Mouse (Mus musculus) intestine, postnatal 0 days (tissue): ENCODE data around the gene Pik3r1. TPM values are rescaled to one million over a fixed set of nuclear protein-coding genes. Genes with fewer than 3 reads are reported as not detected.

Experiments
- ATAC-seq: fragments of 200-750 bp; cut with Nextera tagmentation; 2 replicates; pipeline ENCODE4 v1.8.0; 2017; ENCODE audit warnings: mild to moderate bottlenecking, moderate TSS enrichment, moderate library complexity
- H3K27ac ChIP-seq: fragments of 300-500 bp; sonication (generic); 2 replicates; pipeline ENCODE4 v1.5.1; 2014; ENCODE audit warnings: mild to moderate bottlenecking, low read depth, low read length, moderate library complexity
- H3K27me3 ChIP-seq: fragments of 300-500 bp; sonication (generic); replicated peaks from 2 replicates; pipeline ENCODE4 v1.6.1; 2014; ENCODE audit warnings: low read length, mixed read lengths; ENCODE audit not compliant: control insufficient read depth, insufficient read depth
- H3K36me3 ChIP-seq: fragments of 300-500 bp; sonication (generic); 2 replicates; pipeline ENCODE4 v1.6.1; 2014; ENCODE audit warnings: mild to moderate bottlenecking, moderate library complexity; ENCODE audit not compliant: control insufficient read depth, insufficient read depth
- H3K4me1 ChIP-seq: fragments of 300-500 bp; sonication (generic); replicated peaks from 2 replicates; pipeline ENCODE4 v1.6.1; 2014; ENCODE audit warnings: antibody characterized with exemption, low read length, mixed read lengths; ENCODE audit not compliant: control insufficient read depth, insufficient read depth
- H3K4me2 ChIP-seq: fragments of 300-500 bp; sonication (generic); replicated peaks from 2 replicates; pipeline ENCODE4 v1.6.1; 2014; ENCODE audit warnings: low read depth, mild to moderate bottlenecking, moderate library complexity
- H3K4me3 ChIP-seq: fragments of 300-500 bp; sonication (generic); 2 replicates; pipeline ENCODE4 v1.5.1; 2014; ENCODE audit warnings: low read depth, low read length
- H3K9ac ChIP-seq: fragments of 300-500 bp; sonication (generic); 2 replicates; pipeline ENCODE4 v1.6.1; 2014; ENCODE audit warnings: mild to moderate bottlenecking, low read depth, low read length
- H3K9me3 ChIP-seq: fragments of 300-500 bp; sonication (generic); 2 replicates; pipeline ENCODE4 v1.6.1; 2016; ENCODE audit warnings: mixed run types; ENCODE audit not compliant: control insufficient read depth
- CTCF ChIP-seq: sonication (generic); IDR thresholded peaks from 2 replicates; pipeline ENCODE4 v1.5.1; 2016; ENCODE audit warnings: low read depth, mild to moderate bottlenecking, control low read depth, antibody characterized with exemption, moderate library complexity
- WGBS: fragments of 180-500 bp; shearing (Covaris S2); extraction: QIAGEN DNeasy Blood & Tissue Kit; methylation state at CpG from one replicate; pipeline ENCODE4 v1.1.7; 2014; 5-methylcytosine and 5-hydroxymethylcytosine counted together
- polyA plus RNA-seq: library from polyadenylated mRNA; unstranded; fragments of >200 nt; fragmentation: Nextera tagmentation; extraction: Ambion mirVana; gene quantifications from 2 replicates; pipeline ENCODE4 v1.2.1, GENCODE M21; 2015

Pik3r1 gene
- polyA plus RNA-seq, 1 experiment from 2014 or later: 14.7 TPM

DNA sequence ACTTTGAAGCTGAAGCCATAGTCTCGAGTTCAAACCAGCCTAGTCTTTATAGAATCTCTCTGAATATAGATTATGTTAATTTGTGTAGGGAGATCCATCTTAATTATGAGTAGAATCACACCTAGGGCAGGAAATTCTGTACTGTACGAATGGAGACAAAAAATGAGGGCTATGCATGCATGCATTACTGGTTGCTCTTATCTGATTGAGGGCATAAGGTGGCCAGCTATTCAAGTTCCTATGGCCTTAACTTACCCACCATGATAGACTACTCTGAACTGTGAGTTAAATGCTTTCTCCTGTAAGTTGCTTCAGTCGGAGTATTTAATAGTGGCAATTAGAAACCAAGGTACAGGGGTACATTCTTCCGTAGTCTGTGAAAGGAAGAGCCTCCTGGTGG lies 1.9 kb upstream of the Pik3r1 start:
- H3K9ac ChIP-seq: no peak overlapping the region
- TF ChIP-seq CTCF: no peak
- no peak overlapping the region for H3K27ac ChIP-seq
- no peaks in the 10 kb centered on the region for H3K36me3 ChIP-seq
- H3K4me3 ChIP-seq: no peak overlapping the region
- ATAC-seq: no peak
- peaks cover 10% of the 10 kb centered on the region for H3K27me3 ChIP-seq
- WGBS: 84% methylated on average over 4 of the region's 4 CpGs
- H3K4me2 ChIP-seq: no peak overlapping the region
- H3K4me1 ChIP-seq: no peaks in the 10 kb centered on the region
- no peaks in the 10 kb centered on the region for H3K9me3 ChIP-seq

DNA sequence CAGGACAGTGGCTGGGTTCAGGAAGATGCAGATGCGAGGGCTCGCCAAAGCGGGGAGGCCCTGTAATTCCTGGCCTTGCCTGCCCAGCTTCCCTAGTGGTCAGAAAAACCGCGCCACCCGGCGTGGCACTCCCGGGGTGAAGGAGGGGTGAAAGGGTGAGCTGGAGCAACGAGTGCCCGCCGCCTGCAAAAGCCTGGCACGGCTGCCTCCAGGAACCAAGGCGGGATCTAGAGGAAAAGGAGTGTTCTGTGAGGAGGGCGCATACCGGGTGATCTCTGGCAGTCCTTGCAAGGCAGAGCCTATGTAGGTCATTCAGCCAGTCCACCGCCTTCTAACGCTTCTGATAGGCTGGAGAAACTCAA lies 594 bp upstream of the Pik3r1 start:
- 3% methylated on average over 17 of the region's 17 CpGs for WGBS
- TF ChIP-seq CTCF: peak; percentile 51

DNA sequence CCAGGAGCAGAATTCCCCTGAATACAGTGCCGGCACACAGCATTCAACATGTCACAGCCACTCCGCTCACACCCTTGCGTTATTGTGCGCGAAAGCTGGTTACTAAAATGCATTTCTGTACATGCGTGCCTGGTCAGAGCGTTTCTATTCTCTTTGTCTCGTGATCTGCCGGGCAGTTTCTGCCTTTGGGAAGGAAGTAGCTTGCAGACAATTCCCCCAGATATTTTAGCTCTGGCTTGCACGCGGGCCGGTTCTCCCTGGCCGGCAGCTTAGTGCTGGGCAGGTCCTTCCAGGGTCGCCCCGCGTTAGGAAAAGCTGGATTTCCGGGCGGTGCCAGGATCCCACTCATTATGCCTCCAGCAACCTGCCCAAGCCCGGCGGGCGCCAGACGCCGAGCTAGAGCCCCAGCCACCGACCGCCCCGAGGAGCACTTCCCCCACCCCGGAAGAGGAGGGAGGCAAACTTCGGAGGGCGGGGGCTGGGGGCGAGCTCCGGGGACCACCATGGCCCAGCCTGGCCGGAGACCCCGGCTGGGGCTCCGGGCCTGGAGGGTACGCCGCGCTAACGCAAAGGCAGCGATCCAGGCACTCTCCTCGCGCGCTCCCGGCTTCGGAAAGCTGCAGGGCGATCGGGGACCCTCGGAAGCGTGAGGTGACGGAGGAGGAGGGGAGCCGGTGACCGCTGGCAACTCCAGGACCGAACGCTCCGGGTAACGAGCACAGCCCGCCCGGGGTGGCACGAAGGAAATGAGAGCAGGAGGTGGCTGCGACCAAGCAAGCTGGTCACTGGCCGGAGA lies 806 bp downstream of the Pik3r1 start:
- H3K36me3 ChIP-seq: no peaks in the 10 kb centered on the region
- WGBS: under 1% methylated on average over 60 of the region's 60 CpGs
- H3K27ac ChIP-seq: peak overlapping the region; percentile 96
- peaks cover 10% of the 10 kb centered on the region; the same call in 1 of the 2 replicates for H3K27me3 ChIP-seq
- TF ChIP-seq CTCF: no peak
- H3K4me3 ChIP-seq: peak overlapping the region; percentile 97
- no peak for ATAC-seq
- H3K9me3 ChIP-seq: no peaks in the 10 kb centered on the region
- peak overlapping the region; percentile 95 for H3K4me2 ChIP-seq
- peak overlapping the region; percentile 89 for H3K9ac ChIP-seq
- 0 out of 2 replicates have a peak, but pooled peaks cover 8% of the 10 kb centered on the region for H3K4me1 ChIP-seq

More for the DNA sequence above, 594 bp upstream of the Pik3r1 start:
- peak overlapping the region; percentile 95 for H3K4me2 ChIP-seq
- ATAC-seq: peak; percentile 50; the same call in 1 of the 2 replicates
- no peaks in the 10 kb centered on the region for H3K4me1 ChIP-seq
- H3K27me3 ChIP-seq: peaks cover 10% of the 10 kb centered on the region; the same call in 1 of the 2 replicates
- no peaks in the 10 kb centered on the region for H3K9me3 ChIP-seq
- peak overlapping the region; percentile 38; the same call in 1 of the 2 replicates for H3K9ac ChIP-seq
- no peaks in the 10 kb centered on the region for H3K36me3 ChIP-seq
- peak overlapping the region; percentile 96 for H3K27ac ChIP-seq
- peak overlapping the region; percentile 97 for H3K4me3 ChIP-seq

DNA sequence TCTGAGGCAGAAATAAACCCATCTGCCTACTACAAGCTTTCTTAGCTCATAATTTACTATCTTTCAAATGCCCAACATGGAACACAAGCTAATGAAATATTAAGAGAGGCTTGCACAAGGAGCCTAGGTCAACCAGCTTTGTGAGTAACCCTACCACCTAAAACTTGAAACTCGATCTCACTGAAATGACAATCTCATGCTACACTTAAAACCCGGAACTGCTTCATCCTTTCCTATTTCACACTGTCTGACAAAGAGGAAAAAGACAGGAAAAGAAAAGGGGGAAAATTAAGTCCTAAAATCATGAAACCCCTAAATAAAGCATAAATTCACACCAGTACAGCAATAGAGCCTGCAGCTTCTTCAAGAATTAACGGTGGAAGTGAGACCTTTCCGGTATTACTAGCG lies 1.4 kb downstream of the Pik3r1 start:
- peak overlapping the region; percentile 97 for H3K4me3 ChIP-seq
- no peak for ATAC-seq
- peak overlapping the region; percentile 89 for H3K9ac ChIP-seq
- no peaks in the 10 kb centered on the region for H3K36me3 ChIP-seq
- H3K4me2 ChIP-seq: peak overlapping the region; percentile 95
- H3K9me3 ChIP-seq: no peaks in the 10 kb centered on the region
- 0 out of 2 replicates have a peak, but pooled peaks cover 11% of the 10 kb centered on the region for H3K4me1 ChIP-seq
- TF ChIP-seq CTCF: no peak
- WGBS: under 1% methylated on average over 5 of the region's 5 CpGs
- 0 out of 2 replicates have a peak, but pooled peaks cover 4% of the 10 kb centered on the region for H3K27me3 ChIP-seq
- peak overlapping the region; percentile 96 for H3K27ac ChIP-seq

DNA sequence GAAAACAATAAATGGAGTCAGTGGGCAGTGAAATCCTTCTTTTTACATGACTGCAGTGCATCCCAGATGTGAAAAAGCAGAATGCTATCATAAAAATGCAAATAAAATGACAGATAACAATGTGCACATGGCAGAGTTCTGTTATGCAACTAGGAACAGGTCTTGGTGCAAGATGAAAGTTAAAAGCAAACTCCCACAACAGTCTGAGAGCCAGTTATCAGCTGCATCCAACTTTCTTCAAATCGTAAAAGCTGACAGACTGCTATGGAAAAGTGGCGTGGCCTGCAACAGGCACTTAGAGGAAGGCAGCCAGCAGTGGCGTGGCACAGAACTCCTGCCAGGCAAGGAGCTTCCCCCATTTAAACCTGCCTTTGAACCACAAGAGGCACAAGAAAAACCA lies 2.0 kb downstream of the Pik3r1 start:
- H3K4me3 ChIP-seq: peak overlapping the region; percentile 97
- H3K9ac ChIP-seq: peak overlapping the region; percentile 89
- ATAC-seq: no peak
- no peak for TF ChIP-seq CTCF
- H3K4me2 ChIP-seq: peak overlapping the region; percentile 95
- H3K27me3 ChIP-seq: no peaks in the 10 kb centered on the region
- H3K36me3 ChIP-seq: no peaks in the 10 kb centered on the region
- H3K27ac ChIP-seq: no peak overlapping the region
- no peaks in the 10 kb centered on the region for H3K9me3 ChIP-seq
- H3K4me1 ChIP-seq: peaks cover 17% of the 10 kb centered on the region
- 0% methylated on average over 3 of the region's 3 CpGs for WGBS

DNA sequence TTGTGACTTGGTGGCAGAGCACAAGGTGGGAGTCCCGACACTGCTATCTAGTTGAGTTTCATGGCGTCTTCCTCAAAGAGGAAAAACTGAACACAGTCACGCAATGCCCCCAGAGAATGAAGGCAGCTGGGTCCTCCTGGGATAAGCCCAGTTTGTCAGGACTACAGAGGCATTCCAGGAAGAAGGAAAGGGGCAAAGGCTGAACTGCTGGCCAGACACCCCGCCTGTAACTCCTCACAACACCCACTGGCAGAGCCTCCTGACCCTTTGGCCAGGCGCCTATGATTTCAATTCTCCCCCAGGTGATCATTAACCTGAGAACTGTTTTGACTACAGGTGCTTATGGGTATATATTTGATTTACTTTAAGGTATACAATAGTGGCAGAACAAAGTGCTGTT lies 3.9 kb downstream of the Pik3r1 start:
- WGBS: 41% methylated on average over 5 of the region's 5 CpGs
- Histone ChIP-seq H3K36me3 (no peaks in the 10 kb centered on the region), H3K4me2 (peak overlapping the region; percentile 59), H3K9me3 (no peaks in the 10 kb centered on the region), H3K27ac (peak overlapping the region; percentile 58), H3K9ac (no peak overlapping the region), H3K27me3 (no peaks in the 10 kb centered on the region), H3K4me1 (peaks cover 20% of the 10 kb centered on the region), H3K4me3 (peak overlapping the region; percentile 16)
- no peak for TF ChIP-seq CTCF
- ATAC-seq: peak; percentile 12; the same call in 1 of the 2 replicates
